Mouse (Mus musculus) naive thymus-derived CD4-positive, alpha-beta T cell, adult 5 months (primary cell): ENCODE measurements around the gene Panx2. TPM values are rescaled to one million over a fixed set of nuclear protein-coding genes. Genes with fewer than 3 reads are reported as not detected.

Experiments used
- polyA plus RNA-seq: library from polyadenylated mRNA; unstranded; fragments of 100-300 nt; shearing (Covaris generic); gene quantifications from one replicate; pipeline ENCODE4 v1.2.1, GENCODE M21; 2017

Panx2 gene
- not detected for polyA plus RNA-seq

DNA sequence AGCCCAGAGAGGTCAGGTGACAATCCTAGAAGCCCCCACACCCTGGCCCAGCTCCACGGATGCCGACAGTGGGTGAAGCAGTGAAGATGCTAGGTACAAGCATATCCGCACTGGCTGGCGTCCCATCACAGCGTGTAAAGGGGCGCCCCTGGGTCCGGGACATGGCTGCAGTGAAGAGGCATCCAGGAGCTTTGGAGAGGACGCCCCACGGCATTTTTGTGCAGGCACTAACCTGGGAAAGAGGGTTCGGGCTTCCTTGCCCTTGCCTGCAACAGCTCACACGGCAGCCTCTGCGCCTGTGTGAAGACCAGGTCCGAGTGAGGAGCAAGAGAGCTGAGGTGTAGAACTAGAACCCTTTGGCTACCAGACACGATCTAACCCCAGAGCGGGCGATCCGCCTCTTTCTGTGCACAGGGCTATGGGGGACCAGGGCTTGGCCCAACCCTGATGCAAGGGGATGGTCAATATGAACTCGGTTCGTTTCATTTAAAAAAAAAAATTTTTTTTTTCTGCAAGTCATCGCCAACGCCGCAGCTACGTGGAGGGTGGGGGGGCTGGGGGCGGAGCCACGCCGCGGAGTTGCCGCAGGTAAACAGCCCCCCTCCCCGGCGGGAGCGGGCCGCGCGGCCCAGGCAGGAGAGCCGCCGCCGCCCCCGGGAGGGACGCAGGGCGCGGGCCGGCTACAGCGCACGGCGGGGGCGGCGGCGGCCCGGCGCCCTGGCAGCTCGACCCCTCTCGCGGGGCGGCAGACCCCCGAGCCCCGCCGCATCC, at the start of gene Panx2:
Gene Panx2 (plus strand): TSS at position 574 of the 771 bp plus-strand sequence.

DNA sequence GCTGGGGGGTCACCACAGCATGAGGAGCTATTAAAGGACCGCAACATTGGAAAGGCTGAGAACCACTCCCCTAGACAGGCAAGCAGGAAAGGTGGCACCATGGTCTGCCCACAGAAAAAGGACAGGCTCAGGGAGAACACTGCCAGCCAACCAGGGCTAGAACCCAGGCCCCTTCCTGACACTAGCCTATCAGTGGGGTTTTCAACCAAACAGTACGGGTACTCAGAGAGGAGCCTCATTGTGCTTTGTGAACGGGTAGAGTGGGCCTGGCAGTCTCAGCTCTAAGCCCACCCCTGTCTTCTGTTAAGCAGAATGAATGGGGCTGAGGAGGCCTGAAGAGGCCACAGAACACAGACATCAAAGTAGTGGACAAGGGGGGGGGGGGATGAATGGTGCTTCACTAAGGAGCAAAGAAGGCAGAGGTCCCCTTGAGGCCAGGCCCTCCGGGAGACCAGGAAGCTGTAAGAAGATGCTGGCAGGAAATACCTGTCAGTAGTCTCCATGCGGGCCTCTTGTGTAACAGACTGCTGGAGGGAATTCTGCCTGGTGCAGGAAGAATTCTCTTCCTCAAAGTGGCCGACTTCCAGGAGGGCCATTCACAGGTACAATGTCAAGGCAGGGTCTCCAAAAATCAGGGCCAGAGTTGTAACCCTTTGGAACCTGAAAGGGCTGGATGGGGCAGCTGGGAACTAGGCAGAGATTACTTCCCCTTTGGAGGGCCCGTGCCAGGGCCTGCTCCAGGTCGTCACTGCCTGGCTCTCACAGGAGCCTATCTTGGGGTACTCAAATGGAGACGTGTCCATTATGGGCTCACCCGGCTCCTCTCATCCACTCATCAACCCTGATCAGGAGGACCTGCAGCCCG, 15.3 kb downstream of the Panx2 start, which contains the start of gene Trabd:
Gene Trabd (plus strand): TSS at position 512 of the 865 bp plus-strand sequence.

DNA sequence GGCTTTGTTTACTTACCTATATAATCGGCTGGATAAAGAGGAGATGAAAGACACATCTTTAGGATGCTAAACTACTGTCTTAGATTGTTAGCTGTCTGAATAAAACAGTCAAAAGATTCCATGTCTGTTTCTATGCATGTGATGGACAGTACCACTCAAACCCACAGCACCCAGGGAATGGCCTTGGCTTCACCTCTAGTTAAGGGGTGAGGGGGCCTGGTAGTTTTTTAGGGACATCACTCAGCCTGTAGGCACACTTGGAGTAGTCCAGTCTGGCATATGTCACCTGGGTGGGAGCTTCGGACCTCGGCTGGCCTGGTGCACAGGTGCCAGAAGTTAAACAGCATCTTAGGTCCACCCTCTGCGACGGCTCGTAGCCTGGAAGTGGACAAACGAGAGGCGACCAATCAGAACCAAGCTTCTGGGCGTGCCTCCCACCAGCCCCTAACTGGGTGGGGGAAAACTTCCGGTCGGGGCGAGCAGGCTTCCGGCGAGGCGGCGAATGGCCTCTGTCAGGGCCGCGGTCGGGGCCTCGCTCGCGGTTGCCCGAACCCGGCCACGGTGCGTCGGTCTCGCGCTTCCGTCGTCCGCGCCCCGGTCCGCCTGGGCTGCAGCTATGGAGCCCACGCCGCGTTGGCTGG, 29.2 kb downstream of the Panx2 start, which contains the start of gene Selenoo:
Gene Selenoo (plus strand): TSS at position 478 of the 641 bp plus-strand sequence.

DNA sequence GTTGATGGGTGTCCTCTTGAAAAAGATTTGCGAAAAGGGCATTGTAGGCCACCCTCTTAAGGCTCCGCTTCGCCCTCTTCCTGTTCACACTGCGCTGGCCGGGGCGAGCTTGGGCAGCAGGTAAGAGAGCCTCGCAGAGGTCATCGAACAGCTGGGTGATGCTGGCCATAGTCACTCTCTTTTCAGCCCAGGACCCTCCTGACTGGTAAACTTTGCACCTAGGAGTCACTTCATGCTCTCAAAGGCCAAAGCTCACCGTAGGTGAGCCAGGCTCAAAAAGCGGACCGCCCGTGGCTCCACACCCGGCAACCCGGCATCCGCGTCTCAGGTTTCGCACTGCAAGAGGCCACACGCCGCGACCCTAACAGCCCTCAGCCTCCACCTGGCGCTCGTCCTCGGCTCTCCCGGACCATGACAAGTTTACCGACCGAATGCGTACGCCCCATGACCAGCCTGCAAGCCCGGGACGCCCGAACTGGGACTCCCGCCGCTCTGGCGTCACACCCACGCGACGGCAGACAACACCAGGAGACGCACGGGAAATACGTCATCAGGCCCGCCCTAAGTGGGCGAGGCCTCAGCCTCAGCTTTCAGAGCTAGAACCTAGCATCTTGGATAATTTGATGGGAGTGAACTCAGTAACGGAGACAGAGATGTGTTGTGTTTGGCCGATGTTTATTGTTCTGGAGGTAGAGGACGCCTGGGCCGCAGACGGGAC, 63.3 kb downstream of the Panx2 start, which contains the start of gene Tubgcp6:
Gene Tubgcp6 (minus strand): TSS at position 464 of the 718 bp plus-strand sequence.

Other genes with a start within 250 kb of the Panx2 start
- gene Alg12, start 240.4 kb upstream of the Panx2 start, polyA plus RNA-seq = 8.5 TPM
- 27.6 TPM for gene Creld2, start 240.1 kb upstream of the Panx2 start, polyA plus RNA-seq
- gene Pim3, start 197.5 kb upstream of the Panx2 start, polyA plus RNA-seq = 91.6 TPM
- not detected for gene Ttll8, start 105.3 kb upstream of the Panx2 start, polyA plus RNA-seq
- not detected for gene Mlc1, start 80.7 kb upstream of the Panx2 start, polyA plus RNA-seq
- gene Mov10l1, start 76.8 kb upstream of the Panx2 start, polyA plus RNA-seq = not detected
- gene Trabd, start 15.4 kb downstream of the Panx2 start, polyA plus RNA-seq = 58.6 TPM
- 31.4 TPM for gene Selenoo, start 29.4 kb downstream of the Panx2 start, polyA plus RNA-seq
- 21.5 TPM for gene Tubgcp6, start 63.4 kb downstream of the Panx2 start, polyA plus RNA-seq
- 33.3 TPM for gene Hdac10, start 69.0 kb downstream of the Panx2 start, polyA plus RNA-seq
- 1.6 TPM for gene Mapk12, start 81.0 kb downstream of the Panx2 start, polyA plus RNA-seq
- gene Mapk11, start 89.9 kb downstream of the Panx2 start, polyA plus RNA-seq = 40.2 TPM
- gene Plxnb2, start 121.1 kb downstream of the Panx2 start, polyA plus RNA-seq = 0.30 TPM
- 47.8 TPM for gene Dennd6b, start 136.8 kb downstream of the Panx2 start, polyA plus RNA-seq
- gene Ppp6r2, start 151.8 kb downstream of the Panx2 start, polyA plus RNA-seq = 14.5 TPM